Mouse (Mus musculus) intestine, postnatal 0 days (tissue): ENCODE data around the gene Asna1. TPM values are rescaled to one million over a fixed set of nuclear protein-coding genes. Genes with fewer than 3 reads are reported as not detected.

Experiments
- ATAC-seq: fragments of 200-750 bp; cut with Nextera tagmentation; 2 replicates; pipeline ENCODE4 v1.8.0; 2017; ENCODE audit warnings: mild to moderate bottlenecking, moderate TSS enrichment, moderate library complexity
- H3K27ac ChIP-seq: fragments of 300-500 bp; sonication (generic); 2 replicates; pipeline ENCODE4 v1.5.1; 2014; ENCODE audit warnings: mild to moderate bottlenecking, low read depth, low read length, moderate library complexity
- H3K27me3 ChIP-seq: fragments of 300-500 bp; sonication (generic); replicated peaks from 2 replicates; pipeline ENCODE4 v1.6.1; 2014; ENCODE audit warnings: low read length, mixed read lengths; ENCODE audit not compliant: control insufficient read depth, insufficient read depth
- H3K36me3 ChIP-seq: fragments of 300-500 bp; sonication (generic); 2 replicates; pipeline ENCODE4 v1.6.1; 2014; ENCODE audit warnings: mild to moderate bottlenecking, moderate library complexity; ENCODE audit not compliant: control insufficient read depth, insufficient read depth
- H3K4me1 ChIP-seq: fragments of 300-500 bp; sonication (generic); replicated peaks from 2 replicates; pipeline ENCODE4 v1.6.1; 2014; ENCODE audit warnings: antibody characterized with exemption, low read length, mixed read lengths; ENCODE audit not compliant: control insufficient read depth, insufficient read depth
- H3K4me2 ChIP-seq: fragments of 300-500 bp; sonication (generic); replicated peaks from 2 replicates; pipeline ENCODE4 v1.6.1; 2014; ENCODE audit warnings: low read depth, mild to moderate bottlenecking, moderate library complexity
- H3K4me3 ChIP-seq: fragments of 300-500 bp; sonication (generic); 2 replicates; pipeline ENCODE4 v1.5.1; 2014; ENCODE audit warnings: low read depth, low read length
- H3K9ac ChIP-seq: fragments of 300-500 bp; sonication (generic); 2 replicates; pipeline ENCODE4 v1.6.1; 2014; ENCODE audit warnings: mild to moderate bottlenecking, low read depth, low read length
- H3K9me3 ChIP-seq: fragments of 300-500 bp; sonication (generic); 2 replicates; pipeline ENCODE4 v1.6.1; 2016; ENCODE audit warnings: mixed run types; ENCODE audit not compliant: control insufficient read depth
- CTCF ChIP-seq: sonication (generic); IDR thresholded peaks from 2 replicates; pipeline ENCODE4 v1.5.1; 2016; ENCODE audit warnings: low read depth, mild to moderate bottlenecking, control low read depth, antibody characterized with exemption, moderate library complexity
- WGBS: fragments of 180-500 bp; shearing (Covaris S2); extraction: QIAGEN DNeasy Blood & Tissue Kit; methylation state at CpG from one replicate; pipeline ENCODE4 v1.1.7; 2014; 5-methylcytosine and 5-hydroxymethylcytosine counted together
- microRNA-seq: library from miRNA; unstranded; fragments of <30 nt; microRNA quantifications from one replicate; pipeline ENCODE4, GENCODE M21; 2016
- polyA plus RNA-seq: library from polyadenylated mRNA; unstranded; fragments of >200 nt; fragmentation: Nextera tagmentation; extraction: Ambion mirVana; gene quantifications from 2 replicates; pipeline ENCODE4 v1.2.1, GENCODE M21; 2015

The Asna1 gene
- polyA plus RNA-seq, 1 experiment from 2014 or later, result 105 TPM

DNA sequence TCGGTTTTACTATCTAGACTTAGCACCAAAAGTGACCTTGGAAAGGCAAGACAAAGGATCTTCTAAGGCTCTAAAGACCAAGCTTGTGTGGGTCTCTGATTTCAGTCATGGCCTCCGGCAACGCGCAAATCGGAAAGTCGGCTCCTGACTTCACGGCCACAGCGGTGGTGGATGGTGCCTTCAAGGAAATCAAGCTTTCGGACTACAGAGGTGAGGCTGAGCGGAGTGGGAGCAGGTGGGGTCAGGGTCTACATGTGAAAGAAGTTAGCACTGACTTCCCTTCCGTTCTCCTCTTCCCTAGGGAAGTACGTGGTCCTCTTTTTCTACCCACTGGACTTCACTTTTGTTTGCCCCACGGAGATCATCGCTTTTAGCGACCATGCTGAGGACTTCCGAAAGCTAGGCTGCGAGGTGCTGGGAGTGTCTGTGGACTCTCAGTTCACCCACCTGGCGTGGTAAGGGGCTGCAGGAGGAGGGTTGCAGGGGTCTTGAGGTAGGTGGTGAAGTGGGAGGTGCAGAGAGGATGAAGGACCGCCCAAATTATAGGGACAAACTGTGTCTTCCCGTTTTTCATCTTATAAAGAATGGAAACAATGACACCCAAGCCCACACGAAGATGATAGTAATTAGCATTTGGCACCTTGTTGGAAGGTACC, 54.8 kb downstream of the Asna1 start:
- whole genome bisulfite sequencing, result 5% methylated on average over 21 of the region's 21 CpGs
- H3K4me2 ChIP-seq, result peak overlapping the region; percentile 74
- no peak for ATAC-seq
- peaks cover 27% of the 10 kb centered on the region for H3K36me3 ChIP-seq
- no peaks in the 10 kb centered on the region for H3K27me3 ChIP-seq
- peak overlapping the region; percentile 81 for H3K9ac ChIP-seq
- H3K27ac ChIP-seq, result no peak overlapping the region
- no peaks in the 10 kb centered on the region for H3K9me3 ChIP-seq
- H3K4me1 ChIP-seq, result 0 out of 2 replicates have a peak, but pooled peaks cover 6% of the 10 kb centered on the region
- no peak for TF ChIP-seq CTCF
- H3K4me3 ChIP-seq, result peak overlapping the region; percentile 64

DNA sequence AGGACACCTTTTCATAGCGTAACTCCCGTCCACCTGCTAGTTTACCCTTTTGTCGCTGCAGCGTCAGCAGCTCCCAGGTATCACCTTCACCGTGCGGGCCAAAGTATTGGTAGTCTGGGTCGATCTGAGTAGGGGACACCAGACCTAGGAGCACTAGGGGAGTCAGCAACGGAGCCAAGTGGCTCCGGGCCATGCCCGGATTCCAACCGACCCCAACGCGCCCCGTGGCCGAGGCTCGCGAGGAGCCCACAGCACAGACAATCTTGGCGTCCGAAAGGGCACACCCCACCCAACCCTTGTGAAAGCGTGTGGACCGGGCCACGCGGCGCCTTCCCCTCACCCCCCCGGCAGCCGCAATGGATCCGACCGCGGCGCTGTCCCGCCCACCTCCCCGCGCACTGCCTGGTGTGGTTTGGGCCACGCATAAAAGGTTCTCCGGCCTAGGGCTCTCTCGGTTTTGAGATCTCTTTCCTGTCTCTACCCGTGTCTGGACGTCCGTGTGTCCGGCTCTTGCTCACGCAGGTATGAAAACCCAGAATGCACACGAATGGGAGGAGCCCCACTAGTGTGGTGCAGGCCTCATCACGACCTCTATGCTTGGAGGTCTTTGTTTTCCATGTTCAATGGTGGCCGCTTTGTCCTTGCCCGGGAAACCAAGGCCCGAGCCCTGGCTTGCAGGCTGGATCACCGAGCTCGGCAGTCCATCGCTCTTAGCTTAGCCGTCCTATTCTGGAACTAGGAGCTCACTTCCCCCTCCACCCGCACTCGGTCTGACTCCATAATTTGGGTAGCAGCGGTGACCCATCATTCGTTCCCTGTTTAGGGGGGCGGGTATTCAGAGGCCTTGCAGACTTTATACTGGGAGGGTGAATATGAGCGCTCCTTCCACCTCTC, 55.6 kb downstream of the Asna1 start, which contains the start of the genes Gm49661, Prdx2 and Rnaseh2a:
TSS of gene Gm49661 (minus strand) at position 193 of the 894 bp plus-strand sequence.
TSS of gene Prdx2 (plus strand) at position 347 of the 894 bp plus-strand sequence.
TSS of gene Rnaseh2a (minus strand) at position 527 of the 894 bp plus-strand sequence.
- under 1% methylated on average over 54 of the region's 56 CpGs for WGBS
- H3K4me1 ChIP-seq, result peaks cover 6% of the 10 kb centered on the region; the same call in 1 of the 2 replicates
- peak within 1 kb of the TSS; percentile 64 for H3K4me3 ChIP-seq
- H3K27me3 ChIP-seq, result no peaks in the 10 kb centered on the region
- ATAC-seq, result peak; percentile 66
- 0 out of 2 replicates have a peak, but pooled peaks have one; percentile 5 for TF ChIP-seq CTCF
- H3K36me3 ChIP-seq, result peaks cover 27% of the 10 kb centered on the region
- H3K9me3 ChIP-seq, result no peaks in the 10 kb centered on the region
- peak within 1 kb of the TSS; percentile 74 for H3K4me2 ChIP-seq
- peak within 1 kb of the TSS; percentile 81 for H3K9ac ChIP-seq
- H3K27ac ChIP-seq, result peak within 1 kb of the TSS; percentile 87

DNA sequence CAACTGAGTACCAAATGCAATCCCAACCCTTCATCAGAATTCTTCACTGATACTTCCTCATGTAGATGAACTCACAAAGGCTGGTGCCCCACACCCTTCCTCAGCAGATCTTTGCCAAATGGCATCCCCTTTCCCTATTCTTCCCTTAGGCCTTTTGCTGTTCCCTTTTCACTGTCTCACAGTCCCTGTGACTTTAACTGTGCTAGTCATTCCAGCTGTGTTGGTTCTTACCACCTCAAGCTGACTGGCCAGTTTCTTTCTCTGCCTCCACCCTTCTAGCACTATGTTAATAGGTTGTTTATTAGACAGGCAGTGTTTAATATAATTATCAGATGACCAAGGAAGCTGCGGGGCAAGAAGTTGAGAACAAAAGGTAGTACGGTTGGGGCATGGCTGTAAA, 56.4 kb downstream of the Asna1 start:
- peak overlapping the region; percentile 87 for H3K27ac ChIP-seq
- no peak for ATAC-seq
- 5% methylated on average over 2 of the region's 2 CpGs for WGBS
- H3K9ac ChIP-seq, result peak overlapping the region; percentile 81
- H3K27me3 ChIP-seq, result no peaks in the 10 kb centered on the region
- peaks cover 6% of the 10 kb centered on the region; the same call in 1 of the 2 replicates for H3K4me1 ChIP-seq
- peaks cover 27% of the 10 kb centered on the region for H3K36me3 ChIP-seq
- TF ChIP-seq CTCF, result no peak
- H3K4me3 ChIP-seq, result peak overlapping the region; percentile 64
- H3K4me2 ChIP-seq, result peak overlapping the region; percentile 74
- no peaks in the 10 kb centered on the region for H3K9me3 ChIP-seq

Small RNA genes lying within 50 kb of the gene (microRNA-seq; reads per million reads assigned to microRNA genes)
- not detected for gene Mir7070

Other genes starting within 250 kb of the Asna1 start
- 11.2 and 12.0 TPM in 2 replicates for gene Nfix, start 224.9 kb downstream of the Asna1 start, polyA plus RNA-seq
- gene Dand5, start 202.5 kb downstream of the Asna1 start, polyA plus RNA-seq, result 1.9 and 2.2 TPM in 2 replicates
- 36.3 and 37.6 TPM in 2 replicates for gene Gadd45gip1, start 193.8 kb downstream of the Asna1 start, polyA plus RNA-seq
- 67.8 and 74.2 TPM in 2 replicates for gene Rad23a, start 184.6 kb downstream of the Asna1 start, polyA plus RNA-seq
- gene Calr, start 178.3 kb downstream of the Asna1 start, polyA plus RNA-seq, result 474 and 507 TPM in 2 replicates
- 27.3 and 28.3 TPM in 2 replicates for gene Farsa, start 168.3 kb downstream of the Asna1 start, polyA plus RNA-seq
- gene Syce2, start 153.2 kb downstream of the Asna1 start, polyA plus RNA-seq, result 27.1 and 32.7 TPM in 2 replicates
- 15.3 and 15.5 TPM in 2 replicates for gene Gcdh, start 131.4 kb downstream of the Asna1 start, polyA plus RNA-seq
- gene Klf1, start 123.4 kb downstream of the Asna1 start, polyA plus RNA-seq, result 0.56 and 0.63 TPM in 2 replicates
- 8.9 and 11.0 TPM in 2 replicates for gene Dnase2a, start 116.7 kb downstream of the Asna1 start, polyA plus RNA-seq
- 1.1 TPM in 2 replicates for gene Mast1, start 87.9 kb downstream of the Asna1 start, polyA plus RNA-seq
- 0.12 TPM in 2 replicates for gene Rtbdn, start 78.3 kb downstream of the Asna1 start, polyA plus RNA-seq
- gene Gm49661, start 55.8 kb downstream of the Asna1 start, polyA plus RNA-seq, result 1.3 and 2.1 TPM in 2 replicates
- 313 and 319 TPM in 2 replicates for gene Prdx2, start 55.7 kb downstream of the Asna1 start, polyA plus RNA-seq
- 53.2 and 57.6 TPM in 2 replicates for gene Rnaseh2a, start 55.5 kb downstream of the Asna1 start, polyA plus RNA-seq
- 42.8 and 47.6 TPM in 2 replicates for gene Junb, start 46.6 kb downstream of the Asna1 start, polyA plus RNA-seq
- gene Hook2, start 34.7 kb downstream of the Asna1 start, polyA plus RNA-seq, result 68.6 and 75.4 TPM in 2 replicates
- 0.66 TPM in 1 of 2 replicates, not detected in the other for gene Best2, start 10.8 kb downstream of the Asna1 start, polyA plus RNA-seq
- gene Trir, start 1.5 kb upstream of the Asna1 start, polyA plus RNA-seq, result 121 and 122 TPM in 2 replicates
- gene Tnpo2, start 11.6 kb upstream of the Asna1 start, polyA plus RNA-seq, result 9.8 and 10.9 TPM in 2 replicates
- 22.1 and 25.8 TPM in 2 replicates for gene Fbxw9, start 34.8 kb upstream of the Asna1 start, polyA plus RNA-seq
- 0.60 TPM in 1 of 2 replicates, not detected in the other for gene Gm5741, start 42.7 kb upstream of the Asna1 start, polyA plus RNA-seq
- 46.6 and 54.9 TPM in 2 replicates for gene Dhps, start 46.5 kb upstream of the Asna1 start, polyA plus RNA-seq
- gene Wdr83os, start 55.5 kb upstream of the Asna1 start, polyA plus RNA-seq, result 93.1 and 93.6 TPM in 2 replicates
- 23.0 and 25.5 TPM in 2 replicates for gene Wdr83, start 56.0 kb upstream of the Asna1 start, polyA plus RNA-seq
- 80.9 and 87.5 TPM in 2 replicates for gene Man2b1, start 58.0 kb upstream of the Asna1 start, polyA plus RNA-seq
- gene Zfp791, start 97.8 kb upstream of the Asna1 start, polyA plus RNA-seq, result 0.99 and 1.4 TPM in 2 replicates
- not detected in 2 replicates for gene Cks1brt, start 126.6 kb upstream of the Asna1 start, polyA plus RNA-seq
- not detected in 2 replicates for gene Olfr371, start 200.7 kb upstream of the Asna1 start, polyA plus RNA-seq